Mouse (Mus musculus) ES-E14 (cell line): Measurements from ENCODE around the gene Itch. TPM values are rescaled to one million over a fixed set of nuclear protein-coding genes. Genes with fewer than 3 reads are reported as not detected.

ENCODE experiments used
- DNase-seq: peaks from one replicate; pipeline ENCODE4 v3.0.0-alpha.2; 2013; ENCODE audit warnings: low read depth, low spot score
- H3K27ac ChIP-seq: 2 replicates; pipeline ENCODE4 v1.5.1; 2012; ENCODE audit warnings: low read depth, mild to moderate bottlenecking, low read length, moderate library complexity, mixed read lengths; ENCODE audit not compliant: poor library complexity, insufficient read depth, severe bottlenecking
- H3K36me3 ChIP-seq: 2 replicates; pipeline ENCODE4 v1.6.1; 2012; ENCODE audit warnings: mild to moderate bottlenecking, low read length, moderate library complexity, mixed read lengths; ENCODE audit not compliant: control insufficient read depth, poor library complexity, insufficient read depth, severe bottlenecking
- H3K4me1 ChIP-seq, 2 experiments: fragments of 150-350 bp in 1 of 2; sonication (generic) in 1 of 2; 2 replicates each; pipeline ENCODE4 v1.6.1; 2012; ENCODE audit warnings: low read length in 2 of 2, mild to moderate bottlenecking in 1 of 2, mixed read lengths in 1 of 2; ENCODE audit not compliant: control insufficient read depth in 2 of 2, insufficient read depth in 2 of 2, poor library complexity in 1 of 2
- H3K4me3 ChIP-seq, 2 experiments: fragments of 150-350 bp in 1 of 2; sonication (generic) in 1 of 2; 2 replicates each; pipeline ENCODE4 v1.5.1; 2012; ENCODE audit warnings: low read length in 2 of 2, low read depth in 1 of 2, mild to moderate bottlenecking in 1 of 2, mixed read lengths in 1 of 2; ENCODE audit not compliant: insufficient read depth in 1 of 2, poor library complexity in 1 of 2, severe bottlenecking in 1 of 2
- H3K9ac ChIP-seq: 2 replicates; pipeline ENCODE4 v1.6.1; 2012; ENCODE audit warnings: low read depth, mild to moderate bottlenecking, low read length, mixed read lengths; ENCODE audit not compliant: poor library complexity, insufficient read depth, severe bottlenecking
- H3K9me3 ChIP-seq: fragments of 150-350 bp; sonication (generic); 2 replicates; pipeline ENCODE4 v1.6.1; 2012; ENCODE audit warnings: low read depth, mild to moderate bottlenecking, low read length; ENCODE audit not compliant: control insufficient read depth, insufficient read depth
- CHD2 ChIP-seq: IDR thresholded peaks from 2 replicates; pipeline ENCODE4 v1.6.1; 2014; ENCODE audit warnings: mild to moderate bottlenecking, low read depth, low read length, inconsistent platforms
- HCFC1 ChIP-seq: IDR thresholded peaks from 2 replicates; pipeline ENCODE4 v1.6.1; 2012; ENCODE audit warnings: low read length, inconsistent platforms, borderline replicate concordance; ENCODE audit not compliant: insufficient read depth
- MAFK ChIP-seq: IDR thresholded peaks from 2 replicates; pipeline ENCODE4 v1.6.1; 2014; ENCODE audit warnings: mild to moderate bottlenecking, low read depth, low read length, inconsistent platforms; ENCODE audit not compliant: insufficient read depth
- ZC3H11A ChIP-seq: IDR thresholded peaks from 2 replicates; pipeline ENCODE4 v1.6.1; 2012; ENCODE audit warnings: low read depth, mild to moderate bottlenecking, inconsistent platforms, low read length, borderline replicate concordance
- ZNF384 ChIP-seq: IDR thresholded peaks from 2 replicates; pipeline ENCODE4 v1.6.1; 2012; ENCODE audit warnings: low read depth, low read length, inconsistent platforms
- in situ Hi-C, 2 experiments: fragments of 600-800 bp; cut with MboI; formaldehyde crosslinking; loops; one replicate each; pipeline ENCODE4 v1.15.1; 2025; ENCODE audit warnings: low sequenced_read_pairs in 2 of 2, inconsistent platforms in 1 of 2; ENCODE audit not compliant: unreplicated experiment in 2 of 2
- total RNA-seq: library from RNA; depleted of rRNA; stranded (reverse); fragments of 300-350 nt; gene quantifications from 2 replicates; pipeline ENCODE4 v1.2.3, GENCODE M21; 2012; rRNA removed

Itch gene
- total RNA-seq, 1 experiment: 38.7 TPM

DNA sequence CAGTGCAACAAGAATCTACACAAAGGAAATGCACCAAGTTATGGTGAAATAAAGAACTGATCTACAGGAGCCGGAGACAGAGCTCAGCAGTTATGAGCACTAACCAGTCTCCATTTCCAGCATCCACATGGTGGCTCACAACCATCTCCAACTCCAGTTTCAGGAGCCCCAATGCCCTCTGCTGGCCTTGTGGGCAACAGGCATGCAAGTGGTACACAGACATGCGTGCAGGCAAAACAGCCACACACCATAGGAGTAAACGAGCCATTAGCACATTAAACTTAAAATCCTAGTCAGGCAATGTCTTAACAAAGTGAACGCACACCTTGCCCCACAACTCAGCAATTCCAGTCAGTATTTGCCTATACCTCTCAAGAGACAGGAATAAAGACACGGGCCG, 138.6 kb downstream of the Itch start:
- no peak overlapping the region for H3K27ac ChIP-seq
- no peak overlapping the region for H3K4me3 ChIP-seq
- in situ Hi-C loops: no loop called here
- no peaks in the 10 kb centered on the region for H3K9me3 ChIP-seq
- no peak for DNase-seq
- TF ChIP-seq CHD2: no peak
- 0 out of 2 replicates have a peak, but pooled peaks have one; percentile 35 for TF ChIP-seq ZC3H11A
- H3K36me3 ChIP-seq: no peaks in the 10 kb centered on the region
- H3K4me1 ChIP-seq: no peaks in the 10 kb centered on the region; a peak in 1 of 4 replicates
- no peak overlapping the region for H3K9ac ChIP-seq

DNA sequence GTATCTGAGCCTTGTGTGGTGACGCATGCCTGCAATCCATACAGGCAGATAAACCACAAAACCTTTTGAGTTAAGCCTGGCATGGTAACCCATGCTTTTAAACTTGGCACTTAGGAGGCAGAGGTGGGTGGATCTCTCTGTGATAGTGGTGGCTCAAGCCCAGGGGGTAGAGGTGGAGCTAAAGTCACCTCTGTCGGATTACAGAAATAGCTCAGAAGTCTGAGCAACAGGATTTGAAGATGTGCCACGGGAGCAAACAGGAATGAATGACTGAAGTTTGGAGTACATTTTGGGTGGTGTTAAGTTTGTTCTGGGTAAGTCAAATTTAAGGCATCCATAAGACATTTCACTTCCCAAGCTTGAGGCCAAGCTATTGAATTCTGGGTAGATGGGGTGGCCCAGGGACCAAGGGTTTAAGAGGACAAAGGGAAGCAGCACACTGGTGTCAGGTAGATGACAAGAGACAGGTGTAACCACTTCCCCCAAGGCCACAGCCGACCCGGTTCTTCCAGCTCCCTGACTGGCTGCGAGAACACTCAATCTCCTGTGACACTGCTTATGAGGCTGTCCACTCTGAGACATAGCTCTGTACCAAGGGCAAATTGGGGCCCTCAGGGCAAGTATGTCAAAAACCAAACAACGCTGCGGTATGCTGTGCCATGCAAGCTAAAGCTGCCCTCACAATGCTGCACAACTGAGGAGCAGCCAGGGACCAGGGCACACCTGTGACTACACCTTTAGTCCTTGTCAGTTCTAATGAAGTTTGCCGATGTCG, 139.3 kb downstream of the Itch start:
- TF ChIP-seq ZC3H11A (no peak), HCFC1 (no peak), MAFK (no peak), CHD2 (no peak), ZNF384 (no peak)
- in situ Hi-C loops: no loop called here
- Histone ChIP-seq H3K9ac (no peak overlapping the region), H3K27ac (no peak overlapping the region), H3K4me3 (no peak overlapping the region), H3K4me1 (peaks cover 0 to 5% of the 10 kb centered on the region in 2 experiments; a peak in 2 of 4 replicates), H3K36me3 (no peaks in the 10 kb centered on the region), H3K9me3 (no peaks in the 10 kb centered on the region)
- no peak for DNase-seq

DNA sequence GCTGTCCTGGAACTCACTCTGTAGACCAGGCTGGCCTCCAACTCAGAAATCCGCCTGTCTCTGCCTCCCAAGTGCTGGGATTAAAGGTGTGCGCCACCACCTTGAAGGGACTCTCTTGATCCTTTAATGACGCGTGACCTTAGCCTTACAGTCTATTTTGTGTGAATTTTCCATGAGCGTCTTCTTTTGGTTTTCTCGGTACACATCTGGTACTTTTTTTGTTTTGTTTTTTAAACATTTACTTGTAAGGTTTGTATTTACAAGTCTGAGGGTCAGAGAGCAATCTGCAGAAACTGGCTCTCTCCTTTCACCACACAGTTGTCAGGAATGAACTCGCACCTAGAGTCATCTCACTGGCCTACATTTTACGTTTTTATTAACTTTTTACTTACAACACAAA, 140.3 kb downstream of the Itch start:
- no peak for DNase-seq
- Histone ChIP-seq H3K4me3 (no peak overlapping the region), H3K9ac (no peak overlapping the region), H3K4me1 (peaks cover 0 to 5% of the 10 kb centered on the region in 2 experiments; a peak in 2 of 4 replicates), H3K9me3 (no peaks in the 10 kb centered on the region), H3K27ac (no peak overlapping the region), H3K36me3 (no peaks in the 10 kb centered on the region)
- TF ChIP-seq CHD2: no peak
- no peak for TF ChIP-seq MAFK
- no peak for TF ChIP-seq ZC3H11A
- no peak for TF ChIP-seq ZNF384
- TF ChIP-seq HCFC1: no peak
- in situ Hi-C loops: no loop called here

DNA sequence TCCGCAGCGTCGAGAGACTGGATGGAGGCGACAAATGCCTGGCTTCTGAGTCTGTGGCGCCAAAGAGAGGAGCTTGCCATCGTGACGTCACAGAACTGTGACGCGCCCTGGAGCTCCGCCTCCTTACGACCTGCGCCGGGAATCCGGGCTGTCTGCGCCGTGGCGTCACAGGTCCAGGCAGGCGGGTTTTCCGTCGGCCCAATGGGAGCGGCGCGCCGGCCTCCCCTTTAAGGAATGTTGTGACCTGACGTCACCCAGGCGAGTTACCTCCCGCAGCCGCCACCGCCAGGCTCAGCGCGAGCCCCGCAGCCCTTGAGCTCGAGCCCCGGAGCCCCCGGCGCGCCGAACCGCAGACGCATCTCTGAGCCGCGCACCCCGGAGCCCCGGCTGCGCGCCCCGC, 142.9 kb downstream of the Itch start, which contains the start of gene Map1lc3a:
TSS of gene Map1lc3a (plus strand) at position 103 of the 400 bp plus-strand sequence.
- in situ Hi-C loops: no loop called here
- TF ChIP-seq ZNF384 (no peak), HCFC1 (no peak), CHD2 (no peak), MAFK (no peak), ZC3H11A (no peak)
- Histone ChIP-seq H3K36me3 (no peaks in the 10 kb centered on the region), H3K4me3 (peak within 1 kb of the TSS; percentile 84 to 87), H3K27ac (peak within 1 kb of the TSS; percentile 62; the same call in 1 of the 2 replicates), H3K4me1 (peaks cover 0 to 5% of the 10 kb centered on the region in 2 experiments; a peak in 2 of 4 replicates), H3K9ac (peak within 1 kb of the TSS; percentile 83), H3K9me3 (no peaks in the 10 kb centered on the region)
- peak; percentile 96 for DNase-seq

Other genes starting within 250 kb of the Itch start
- gene Eif2s2, start 240.6 kb upstream of the Itch start, total RNA-seq: 140 and 229 TPM in 2 replicates
- gene Gm14226, start 115.2 kb upstream of the Itch start, total RNA-seq: 0.04 and 0.11 TPM in 2 replicates
- 79.6 and 90.8 TPM in 2 replicates for gene Ahcy, start 59.0 kb upstream of the Itch start, total RNA-seq
- 93.0 and 139 TPM in 2 replicates for gene Dynlrb1, start 103.0 kb downstream of the Itch start, total RNA-seq
- gene Map1lc3a, start 142.8 kb downstream of the Itch start, total RNA-seq: 32.8 and 38.4 TPM in 2 replicates
- gene Pigu, start 223.9 kb downstream of the Itch start, total RNA-seq: 26.3 and 39.9 TPM in 2 replicates
- 5.2 and 8.7 TPM in 2 replicates for gene Trp53inp2, start 247.6 kb downstream of the Itch start, total RNA-seq